Mouse (Mus musculus): Measurements from ENCODE around the gene Emid1.

Emid1 gene

DNA sequence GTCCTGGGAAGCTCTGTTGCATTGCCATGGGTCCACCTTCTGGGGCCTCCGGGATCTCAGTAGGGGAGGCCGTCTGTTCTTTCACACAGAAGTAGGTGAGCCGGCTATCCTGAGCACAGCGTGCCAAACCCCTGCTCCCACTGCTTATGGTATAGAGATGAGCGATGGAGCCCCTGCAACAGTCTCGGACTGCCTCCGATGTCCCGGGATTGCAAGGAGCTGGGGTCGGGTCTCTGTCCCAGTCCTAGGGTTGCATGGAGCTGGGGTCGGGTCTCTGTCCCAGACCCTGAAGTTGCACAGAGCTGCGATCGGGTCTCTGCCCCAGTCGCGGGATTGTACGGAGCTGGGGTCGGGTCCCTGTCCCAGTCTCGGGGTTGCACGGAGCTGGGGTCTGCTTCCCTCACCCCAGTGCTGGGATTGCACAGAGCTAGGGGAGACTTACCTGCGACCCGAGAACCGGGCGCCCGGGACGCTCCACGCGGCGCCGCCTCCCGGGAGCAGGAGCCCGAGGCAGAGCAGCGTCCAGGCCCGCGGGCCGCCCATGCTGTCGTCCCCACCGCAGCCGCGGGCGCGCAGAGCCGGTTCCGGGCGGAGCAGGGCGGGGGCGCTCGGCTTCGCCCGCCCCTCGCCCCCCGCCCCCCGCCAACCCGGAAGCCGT, at the start of gene Emid1:
Gene Emid1, minus strand, starts transcription at position 578 of the 658 bp plus-strand sequence.
- in situ Hi-C loops (cut with MboI, MseI), result loop anchor here (5.0 kb wide), 1 partner anchor 35 kb away; no protein-coding TSS in a partner anchor

DNA sequence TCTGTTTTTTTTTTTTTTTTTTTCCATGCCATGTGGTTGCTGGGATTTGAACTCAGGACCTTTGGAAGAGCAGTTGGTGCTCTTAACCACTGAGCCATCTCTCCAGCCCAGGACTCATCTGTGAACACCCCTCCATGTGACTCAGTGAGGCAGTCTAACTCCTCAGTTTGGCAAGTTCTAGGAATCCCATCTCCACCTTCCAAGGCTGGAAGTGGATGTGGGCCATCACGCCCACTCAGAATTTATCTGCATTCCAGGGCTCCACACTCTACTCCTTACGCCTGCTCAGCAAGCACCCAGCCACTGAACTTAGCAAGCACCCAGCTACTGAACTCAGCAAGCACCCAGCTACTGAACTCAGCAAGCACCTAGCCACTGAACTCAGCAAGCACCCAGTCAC, 47.8 kb upstream of the Emid1 start:
- in situ Hi-C loops (cut with MboI, MseI), result no loop called here

DNA sequence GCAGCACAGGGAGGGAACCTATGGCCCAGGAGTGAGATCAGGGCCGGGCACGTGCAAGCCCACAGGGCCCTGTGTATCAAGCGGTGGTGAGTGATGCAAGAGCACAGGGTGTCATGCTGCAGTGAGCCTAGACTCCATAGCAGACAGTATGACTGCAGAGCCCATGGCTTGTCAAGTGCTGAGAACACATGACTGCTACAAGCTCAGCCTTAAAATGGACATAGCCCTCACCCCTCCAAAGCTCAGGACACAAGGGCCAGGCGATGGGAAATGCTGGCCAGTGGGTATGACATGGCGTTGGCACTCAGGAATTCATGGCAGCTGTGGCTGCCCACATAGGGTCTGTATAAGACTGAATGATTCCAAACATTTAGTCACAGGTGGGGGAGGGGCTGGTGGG, 45.0 kb upstream of the Emid1 start:
- in situ Hi-C loops (cut with MboI, MseI), result no loop called here

DNA sequence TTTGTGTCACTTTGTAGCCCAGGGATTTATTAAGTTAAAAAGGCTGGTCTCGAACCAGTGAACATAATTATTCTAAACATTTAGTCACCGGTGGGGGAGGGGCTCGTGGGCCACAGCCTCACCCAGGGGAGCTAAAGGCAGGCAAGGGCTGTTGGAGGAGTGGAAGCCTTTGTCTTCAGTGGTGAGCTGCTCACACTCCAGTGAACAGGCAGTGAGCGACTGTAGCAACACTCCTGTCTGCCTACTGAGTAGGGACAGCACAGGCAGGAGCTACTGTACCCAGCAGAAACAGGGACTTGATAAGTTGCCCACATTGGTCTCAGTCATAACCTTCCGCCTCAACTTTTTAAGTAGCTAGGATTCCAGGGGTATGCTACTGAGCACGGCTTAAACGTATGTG, 44.5 kb upstream of the Emid1 start:
- in situ Hi-C loops (cut with MboI, MseI), result no loop called here

DNA sequence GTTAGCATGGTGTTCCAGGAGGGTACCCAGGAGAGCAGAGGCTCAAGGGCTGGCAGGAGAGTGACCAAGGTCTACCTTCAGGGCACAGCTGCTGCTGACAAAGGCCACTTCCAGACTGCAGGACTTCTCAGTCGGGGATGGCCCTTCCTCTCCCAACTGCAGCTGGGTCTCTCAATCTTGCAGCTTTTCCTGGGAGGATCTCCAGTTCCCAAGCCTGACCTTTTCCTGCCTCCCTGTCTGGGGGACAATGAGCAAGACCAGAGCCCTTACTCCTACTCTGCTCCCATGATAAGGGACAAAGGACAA, 41.5 kb upstream of the Emid1 start:
- in situ Hi-C loops (cut with MboI, MseI), result no loop called here

DNA sequence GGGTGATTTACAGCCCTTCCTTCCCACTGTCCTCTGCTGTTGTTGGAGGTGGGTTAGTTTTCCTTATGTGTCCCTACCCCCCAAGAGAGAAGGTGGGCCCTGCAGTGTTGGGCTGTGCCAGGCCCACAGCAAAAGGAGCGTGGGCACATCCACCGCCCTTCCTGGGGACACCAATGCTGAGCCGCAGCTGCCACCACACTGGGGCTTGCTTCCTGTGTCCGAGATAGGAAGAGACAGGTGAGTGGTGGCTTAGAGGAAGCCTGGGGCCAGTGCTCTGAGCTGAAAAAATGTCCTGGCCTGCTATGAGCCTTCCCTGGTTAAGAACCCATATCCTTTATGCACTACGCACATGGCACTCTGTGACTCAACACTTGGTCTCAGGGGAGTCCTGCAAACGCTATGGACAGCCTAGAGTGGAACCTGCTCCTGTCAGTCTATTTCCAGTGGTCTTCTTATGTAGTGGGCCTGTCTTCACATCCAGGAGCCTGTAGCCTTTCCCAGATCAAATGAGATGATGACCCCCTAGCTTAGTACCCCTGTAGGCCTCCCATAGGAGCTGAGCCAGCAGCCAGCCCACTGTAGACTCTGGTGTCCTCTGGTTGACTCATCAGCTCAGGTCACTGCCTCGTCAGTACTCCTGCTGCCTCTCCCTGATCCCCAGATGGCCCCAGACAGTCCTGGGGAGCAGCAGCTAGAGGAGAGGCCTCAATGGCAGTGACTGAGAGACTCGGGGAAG, 41.0 kb upstream of the Emid1 start:
- in situ Hi-C loops (cut with MboI, MseI), result no loop called here

DNA sequence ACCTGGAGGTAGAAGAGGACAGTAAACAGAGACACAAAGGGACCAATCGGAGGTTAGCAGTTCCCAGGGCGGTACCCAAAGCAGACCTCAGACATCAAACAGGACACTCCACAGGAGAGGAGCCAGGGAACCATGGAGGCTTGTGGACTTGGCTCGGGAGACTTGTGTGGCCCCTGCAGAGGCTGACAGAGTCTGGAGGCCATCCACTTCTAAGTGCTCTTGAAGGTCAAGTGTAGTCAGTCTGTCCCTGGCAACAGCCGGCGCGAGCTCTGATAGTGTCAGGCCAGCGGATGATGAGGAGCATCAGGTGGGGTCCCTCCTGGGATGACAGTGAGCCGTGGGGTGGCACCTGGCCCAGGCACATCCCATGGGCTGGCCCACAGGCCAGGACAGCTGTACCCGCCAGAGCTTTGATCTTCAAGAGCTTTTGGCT, 40.0 kb upstream of the Emid1 start:
- in situ Hi-C loops (cut with MboI, MseI), result no loop called here

DNA sequence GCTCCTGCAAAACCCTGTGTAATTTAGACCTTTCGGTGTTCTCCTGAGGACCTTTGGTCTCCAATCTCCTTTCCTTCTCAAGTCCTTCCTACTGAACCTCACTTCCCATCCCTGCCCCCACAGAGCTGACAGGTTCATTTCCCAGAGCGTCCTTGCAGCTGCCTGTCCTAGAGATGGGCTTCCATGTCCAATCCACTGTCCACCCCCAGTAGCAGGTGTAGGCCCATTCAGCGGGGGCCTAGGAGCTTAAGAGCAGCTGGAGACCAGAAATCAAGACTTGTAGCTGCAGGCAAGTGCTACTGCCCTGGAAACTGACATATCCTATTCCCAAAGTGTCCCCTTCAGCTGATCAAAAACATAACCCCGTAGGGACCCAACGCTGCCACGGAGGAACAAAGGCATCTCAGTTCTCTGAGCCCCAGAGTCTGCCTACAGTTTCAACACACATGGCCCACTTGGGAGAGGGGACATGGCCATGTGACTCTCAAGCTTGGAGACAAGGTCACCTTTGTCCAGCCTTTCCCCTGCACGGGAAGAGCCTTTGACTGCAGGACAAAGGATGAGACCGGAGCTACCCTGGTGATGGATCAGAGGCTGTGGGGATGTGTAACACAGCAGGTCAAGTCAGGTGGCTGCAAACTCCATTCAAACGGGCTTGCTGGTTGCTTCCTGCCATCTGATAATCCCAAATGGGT, 37.3 kb upstream of the Emid1 start:
- in situ Hi-C loops (cut with MboI, MseI), result loop anchor here in 1 of 2 experiments (10.0 kb wide), 1 partner anchor 275 kb away; no protein-coding TSS in a partner anchor

DNA sequence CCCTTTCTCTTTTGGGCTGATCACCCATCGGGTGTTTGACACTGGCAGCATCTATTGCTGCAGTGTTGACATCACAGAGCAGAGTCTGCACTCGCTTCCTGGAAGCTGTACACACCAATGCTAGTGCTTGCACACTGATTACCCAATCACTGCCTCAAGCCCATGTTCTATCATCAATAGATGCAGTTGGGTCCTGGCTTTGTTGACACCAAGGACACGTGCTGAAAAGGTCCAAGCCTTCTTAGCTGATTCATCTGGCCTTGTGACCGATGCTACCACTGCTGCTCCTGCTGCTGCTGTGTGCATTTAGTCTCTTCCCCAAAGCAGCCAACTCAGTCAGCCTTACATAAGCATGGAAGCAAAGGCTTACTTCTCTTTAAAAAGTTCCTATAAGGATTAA, 36.1 kb upstream of the Emid1 start:
- in situ Hi-C loops (cut with MboI, MseI), result loop anchor here in 1 of 2 experiments (10.0 kb wide), 1 partner anchor 277 kb away; no protein-coding TSS in a partner anchor

DNA sequence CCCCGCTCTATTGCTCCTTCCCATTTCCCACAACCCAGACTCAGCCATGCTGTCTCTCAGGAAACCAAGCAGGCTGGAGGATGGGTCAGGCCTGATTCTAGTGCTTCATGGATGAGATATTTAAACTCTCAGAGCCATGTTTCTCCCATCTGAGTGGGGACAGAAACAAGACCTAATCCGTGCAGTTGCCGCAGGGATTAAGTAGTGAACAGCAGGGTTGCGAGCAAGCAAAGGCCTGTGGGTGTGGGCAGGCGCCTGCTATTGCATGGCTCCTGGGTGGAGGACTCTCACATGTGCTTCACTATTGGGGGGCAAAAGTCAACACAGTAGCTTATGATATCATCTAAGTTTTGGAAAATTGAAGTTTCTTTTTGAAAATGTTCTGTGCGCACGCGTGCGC, 32.8 kb upstream of the Emid1 start:
- in situ Hi-C loops (cut with MboI, MseI), result loop anchor here (5.0 to 10.0 kb wide), 2 partner anchors 102 to 280 kb away; no protein-coding TSS in a partner anchor

DNA sequence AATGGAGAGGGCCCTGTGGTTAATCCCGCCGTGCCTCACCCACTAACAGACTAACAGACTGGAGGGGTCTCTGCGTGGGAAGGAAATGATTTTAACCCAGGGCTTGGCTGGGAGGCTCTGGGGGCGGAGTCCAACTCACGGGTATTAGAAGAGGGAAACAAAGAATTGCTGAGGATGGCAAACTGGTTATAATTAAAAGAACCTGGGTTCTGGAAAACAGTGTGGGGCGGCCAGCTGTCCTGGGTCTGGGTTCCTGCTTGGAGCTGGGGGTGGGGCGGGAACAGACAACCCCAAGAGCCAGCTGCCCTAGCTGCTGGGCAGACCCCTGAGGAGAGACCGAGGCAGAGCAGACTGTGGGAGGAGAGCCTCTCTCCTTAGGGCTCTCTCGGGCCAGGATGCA, 32.2 kb upstream of the Emid1 start:
- in situ Hi-C loops (cut with MboI, MseI), result loop anchor here (5.0 to 10.0 kb wide), 2 partner anchors 103 to 281 kb away; no protein-coding TSS in a partner anchor

DNA sequence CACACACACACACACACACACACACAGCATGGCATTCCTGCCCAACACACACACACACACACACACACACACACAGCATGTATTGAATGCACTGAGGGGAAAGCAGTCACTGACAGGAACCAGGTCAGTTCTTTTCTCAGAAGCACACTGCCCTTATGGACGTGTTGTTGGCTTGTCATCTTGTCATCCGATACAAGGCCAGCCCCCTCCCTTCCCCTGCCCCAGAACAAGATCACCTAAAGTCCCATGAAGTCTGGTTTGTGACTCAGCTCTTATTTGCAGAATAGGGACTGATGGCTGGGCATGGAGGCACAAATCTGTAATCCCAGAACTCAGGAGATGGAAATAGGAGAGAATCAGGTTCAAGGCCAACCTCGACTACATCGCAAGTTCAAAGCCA, 30.8 kb upstream of the Emid1 start:
- in situ Hi-C loops (cut with MboI, MseI), result loop anchor here (5.0 to 10.0 kb wide), 2 partner anchors 104 to 282 kb away; no protein-coding TSS in a partner anchor

DNA sequence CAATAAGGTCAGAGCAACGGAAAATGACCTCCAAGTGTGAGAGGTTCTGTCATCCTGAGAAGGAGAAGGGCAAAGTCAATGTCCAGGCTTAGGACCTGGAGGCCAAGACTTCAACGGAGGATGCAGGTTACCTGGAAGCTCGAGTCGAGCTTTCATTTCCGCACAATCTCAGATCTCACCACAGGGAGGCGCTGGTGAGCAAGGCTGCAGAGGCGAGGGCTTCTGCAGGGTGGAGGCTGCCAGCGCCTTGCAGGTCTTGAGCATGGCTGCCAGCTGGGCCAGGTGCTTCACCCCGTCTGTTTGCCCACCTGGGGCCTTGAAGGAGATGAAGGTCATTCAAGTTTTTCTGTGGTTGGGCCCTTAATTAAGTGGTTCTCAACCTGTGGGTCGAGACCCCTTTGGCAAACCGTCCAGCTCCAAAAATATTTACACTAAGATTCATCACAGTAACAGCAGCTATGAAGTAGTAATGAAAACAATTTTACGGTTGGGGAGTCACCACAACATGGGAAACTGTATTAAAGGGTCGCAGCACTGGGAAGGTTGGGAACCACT, 29.9 kb upstream of the Emid1 start:
- in situ Hi-C loops (cut with MboI, MseI), result loop anchor here (5.0 to 10.0 kb wide), 2 partner anchors 105 to 283 kb away; no protein-coding TSS in a partner anchor

DNA sequence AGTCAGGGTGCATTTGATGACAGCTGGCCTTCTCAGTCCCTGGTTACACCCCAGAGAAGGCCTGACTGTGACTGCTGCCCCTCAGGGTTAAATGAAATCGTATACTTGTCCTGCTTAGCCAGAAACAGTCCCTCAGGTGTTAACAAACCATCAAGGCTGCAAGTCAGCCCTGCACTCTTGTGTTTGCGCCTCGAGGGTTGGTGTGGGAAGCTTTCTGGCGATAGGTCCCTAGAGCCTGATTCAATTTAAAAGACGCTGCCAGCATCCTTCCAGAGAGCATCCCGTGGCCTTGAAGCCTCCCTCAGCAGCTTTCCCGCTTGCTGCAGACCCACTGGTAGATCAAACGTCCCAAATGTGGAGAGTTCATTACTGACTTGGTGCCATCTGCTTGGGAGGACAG, 27.3 kb upstream of the Emid1 start:
- in situ Hi-C loops (cut with MboI, MseI), result no loop called here

DNA sequence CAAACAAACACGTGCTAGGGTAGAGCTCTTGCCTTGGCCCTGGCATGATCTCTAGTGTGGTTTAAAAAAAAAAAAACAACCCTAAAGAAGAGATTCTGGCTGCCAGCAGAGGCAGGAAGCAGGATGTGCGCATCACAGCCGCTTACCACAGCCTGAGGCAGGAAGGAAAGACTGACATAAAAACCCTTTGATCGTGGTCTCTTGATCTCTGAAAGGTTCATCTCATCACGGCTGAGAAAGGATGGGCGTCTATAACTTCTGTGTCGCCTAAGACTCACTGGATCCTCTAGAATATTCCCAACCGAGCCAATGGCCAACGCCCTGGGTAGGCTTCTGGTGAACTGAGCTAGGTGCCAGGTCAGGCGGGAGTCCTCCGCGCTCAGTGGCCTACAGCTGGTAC, 25.1 kb upstream of the Emid1 start:
- in situ Hi-C loops (cut with MboI, MseI), result no loop called here

DNA sequence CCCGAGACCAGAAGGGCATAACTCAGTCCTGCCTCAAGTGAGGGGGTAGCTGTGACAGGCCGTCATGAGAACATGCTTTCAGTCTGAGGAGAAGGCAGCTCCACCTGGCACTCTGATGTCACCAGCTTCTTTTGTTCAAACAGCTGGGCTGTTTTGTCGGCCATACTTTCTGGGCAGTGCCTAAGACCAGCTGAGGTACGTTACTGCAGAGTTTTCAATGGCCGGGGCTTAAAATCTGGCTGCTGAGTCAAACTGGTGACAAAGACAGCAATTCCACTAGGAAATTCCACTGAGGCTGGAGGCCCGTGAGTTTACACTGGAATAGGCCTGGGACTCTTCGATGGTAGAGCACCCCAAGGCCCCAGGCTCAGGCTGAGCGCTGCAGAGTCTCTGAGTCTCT, 24.6 kb upstream of the Emid1 start:
- in situ Hi-C loops (cut with MboI, MseI), result no loop called here

DNA sequence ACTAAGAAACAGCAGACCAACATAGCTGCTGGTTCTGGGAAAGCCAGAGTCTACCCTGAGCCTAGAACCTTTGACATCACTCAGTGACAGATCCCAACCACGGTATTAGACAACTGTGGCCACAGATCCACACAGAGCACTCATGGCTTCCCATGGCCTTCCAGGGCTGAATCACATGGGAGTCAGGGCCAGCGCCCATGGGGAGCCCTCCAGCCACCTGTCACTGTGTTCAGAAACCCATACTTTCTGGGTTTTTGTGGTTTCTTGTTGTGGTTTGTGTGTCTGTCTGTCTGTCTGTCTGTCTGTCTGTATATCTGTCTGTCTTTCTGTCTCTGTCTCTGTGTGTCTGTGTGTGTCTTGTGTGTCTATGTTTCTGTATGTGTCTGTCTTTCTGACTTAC, 23.8 kb upstream of the Emid1 start:
- in situ Hi-C loops (cut with MboI, MseI), result no loop called here

DNA sequence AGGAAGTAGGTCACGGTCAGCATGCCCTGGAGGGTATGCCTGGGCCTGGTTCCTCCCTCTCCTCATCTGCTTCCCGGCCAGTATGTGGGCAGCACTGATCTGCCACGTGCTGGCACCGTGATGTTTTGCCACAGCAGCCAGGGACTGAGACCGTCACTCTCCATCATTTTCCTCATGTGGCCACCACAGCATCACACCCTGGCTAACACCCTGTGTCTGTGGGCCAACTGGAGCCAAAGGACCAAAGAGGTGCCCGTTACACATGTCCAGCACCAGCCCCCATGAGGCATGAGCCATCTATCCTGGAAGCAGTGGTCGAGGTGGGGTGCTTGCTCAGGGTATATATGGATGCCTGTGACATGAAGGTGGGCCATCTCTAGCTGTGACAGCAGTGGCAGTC, 23.1 kb upstream of the Emid1 start:
- in situ Hi-C loops (cut with MboI, MseI), result no loop called here

DNA sequence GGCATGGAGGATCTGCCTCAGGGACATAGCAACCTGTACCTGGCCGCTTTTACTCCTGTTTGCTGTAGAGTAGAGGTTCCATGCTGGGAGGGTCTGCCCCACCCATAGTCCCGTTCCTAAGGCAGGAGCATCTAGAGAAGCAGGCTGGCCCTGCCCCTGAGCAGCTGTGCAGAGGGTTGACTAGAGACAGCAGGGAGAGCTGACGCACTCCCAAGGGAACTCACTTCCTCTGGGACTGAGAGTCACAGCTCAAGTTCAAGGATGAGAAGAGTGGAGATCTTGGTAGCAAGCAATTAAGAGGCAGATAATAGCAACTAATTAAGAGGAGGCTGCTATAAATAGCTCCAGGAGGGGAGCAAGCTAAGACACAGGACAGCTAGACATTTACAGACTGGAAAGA, 20.8 kb upstream of the Emid1 start:
- in situ Hi-C loops (cut with MboI, MseI), result no loop called here

DNA sequence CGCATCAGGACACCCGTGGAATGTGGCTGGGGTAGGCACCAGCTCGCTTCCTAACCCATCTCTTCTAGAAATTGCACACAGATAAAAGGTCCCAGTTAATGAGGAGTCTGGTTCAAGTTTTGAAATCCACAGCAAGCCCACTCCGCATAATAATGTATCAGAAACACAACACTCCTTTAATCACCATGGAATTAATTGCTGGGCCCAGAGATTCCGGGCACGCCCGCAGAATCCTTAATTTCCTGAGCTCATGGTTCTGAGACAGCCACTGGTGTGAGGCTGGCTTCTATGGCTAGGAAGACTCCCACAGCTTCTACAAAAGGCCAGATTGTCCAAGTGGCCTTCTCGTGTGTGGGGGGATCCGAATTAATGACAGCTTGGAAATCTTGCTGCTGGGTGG, 15.3 kb upstream of the Emid1 start:
- in situ Hi-C loops (cut with MboI, MseI), result no loop called here

DNA sequence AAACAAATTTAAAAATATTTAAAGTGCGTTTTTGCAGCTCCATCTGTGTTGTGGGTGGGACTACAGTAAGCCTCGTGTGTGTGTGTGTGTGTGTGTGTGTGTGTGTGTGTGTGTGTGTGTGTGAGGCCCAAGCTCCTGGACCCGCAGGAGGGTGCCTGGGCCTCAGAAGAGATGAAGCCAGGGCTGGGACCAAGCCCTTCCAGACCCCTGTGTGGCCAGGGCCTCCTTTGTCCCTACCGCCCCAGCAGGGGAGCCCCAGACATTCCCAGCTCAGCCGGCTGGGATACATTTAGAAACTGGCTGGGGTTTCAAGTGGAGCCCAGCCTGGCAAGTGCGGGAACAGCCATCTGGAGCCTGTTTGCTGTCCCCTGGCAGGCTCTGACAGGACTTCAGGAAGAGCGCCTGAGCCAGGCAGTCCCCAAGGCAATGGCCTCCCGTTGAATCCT, 13.4 kb upstream of the Emid1 start:
- in situ Hi-C loops (cut with MboI, MseI), result no loop called here

DNA sequence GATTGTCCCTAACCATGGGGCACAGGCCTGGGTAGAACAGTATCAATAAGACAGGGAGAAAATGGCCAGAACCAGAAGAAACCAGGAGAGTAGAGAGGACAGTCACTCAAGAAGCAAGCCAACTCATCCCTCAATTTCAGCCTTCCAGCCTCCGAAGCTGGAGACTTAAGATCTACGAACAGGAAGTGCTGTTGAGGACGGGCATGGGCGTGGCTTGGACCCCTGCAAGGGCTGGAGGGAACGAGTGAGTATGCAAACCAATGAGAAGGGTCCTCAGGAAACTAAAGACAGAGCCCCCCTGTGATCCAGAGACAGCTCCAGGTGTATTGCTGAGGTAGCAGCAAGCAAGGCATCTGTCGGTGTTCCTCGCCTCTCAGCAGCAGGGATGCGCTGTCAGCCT, 12.3 kb upstream of the Emid1 start:
- in situ Hi-C loops (cut with MboI, MseI), result no loop called here
